In the genomic region with DNA sequence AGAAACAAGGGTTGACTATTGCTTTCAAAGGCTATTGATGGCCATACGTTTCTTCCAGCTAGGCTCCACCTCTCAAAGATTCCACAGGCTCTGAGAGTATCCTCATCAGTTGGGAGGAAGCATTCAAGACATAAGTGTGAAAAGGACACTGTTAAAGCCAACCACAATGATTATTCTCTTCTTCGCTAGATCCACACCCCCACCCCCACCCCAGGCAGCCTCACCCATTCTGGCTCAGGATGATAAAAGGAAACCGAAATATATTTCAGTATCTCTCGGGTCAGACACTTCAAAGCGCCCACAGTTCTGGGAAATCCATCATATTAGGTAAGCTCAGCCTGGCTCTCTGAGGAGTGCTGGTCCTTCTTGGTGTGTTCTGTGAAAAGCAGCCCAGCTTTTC, we compare ENCODE assay signal across 18 mouse cellular contexts. TPM values are rescaled to one million over a fixed set of nuclear protein-coding genes. Genes with fewer than 3 reads are reported as not detected.
A peak's percentile ranks its signal among the peaks of the same experiment; 100 is the strongest.
DNase-seq lines count a peak whose midpoint lies in the region; ATAC-seq and TF ChIP-seq lines count a peak whose summit lies in the region.
"Had no signal": no experiment of that assay in that cellular context is flagged by ENCODE, and none has a peak within 500 bp of the region (broad histone marks: within the 10 kb centered on the region; RNA-seq: fewer than 3 reads in every experiment).

No protein-coding gene starts in this region.

- no peak for DNase-seq in lung, embryonic 14.5 days
- DNase-seq in lung, postnatal 10 days = no peak
- peak; percentile 43 for DNase-seq in yolk sac, embryonic 10.5 days (ENCODE audit: low spot score)
- DNase-seq in left cerebral cortex, postnatal 14 days (ENCODE audit: low spot score in 2 of 2) = no peak
- DNase-seq: adrenal gland, postnatal 25 days; cerebellum, adult 9-11 months; layer of hippocampus, postnatal 36 days had no signal

- 60% methylated on average over 5 of the region's 5 CpGs for WGBS in lung, embryonic 14.5 days
- WGBS in liver, embryonic 16.5 days (ENCODE audit: insufficient replicate concordance) = 8% methylated on average over 5 of the region's 5 CpGs
- 80% methylated on average over 5 of the region's 5 CpGs for WGBS in kidney, embryonic 14.5 days

- H3K9ac ChIP-seq in lung, embryonic 14.5 days = no peak overlapping the region
- H3K9ac ChIP-seq in liver, embryonic 16.5 days (ENCODE audit: low read depth, low read length) = peak overlapping the region; percentile 59
- no peak overlapping the region for H3K9ac ChIP-seq in kidney, embryonic 14.5 days (ENCODE audit: low read depth, low read length)
- H3K9ac ChIP-seq: embryonic facial prominence, embryonic 13.5 days; midbrain, embryonic 13.5 days had no signal

- H3K36me3 ChIP-seq in lung, embryonic 14.5 days (ENCODE audit: insufficient read depth) = no peaks in the 10 kb centered on the region
- peaks cover 44% of the 10 kb centered on the region for H3K36me3 ChIP-seq in erythroblast, embryonic 14.5 days (ENCODE audit: control insufficient read depth)
- H3K36me3 ChIP-seq in liver, embryonic 16.5 days (ENCODE audit: control insufficient read depth, insufficient read depth) = no peaks in the 10 kb centered on the region
- no peaks in the 10 kb centered on the region for H3K36me3 ChIP-seq in kidney, embryonic 14.5 days (ENCODE audit: control insufficient read depth, insufficient read depth, low read length)
- H3K36me3 ChIP-seq: embryonic facial prominence, embryonic 13.5 days; midbrain, embryonic 13.5 days had no signal

- TF ChIP-seq CTCF in lung, embryonic 14.5 days (IDR thresholded peaks at IDR 0.05; ENCODE audit: low read depth) = no peak

- H3K4me1 ChIP-seq in lung, embryonic 14.5 days (ENCODE audit: insufficient read depth) = no peaks in the 10 kb centered on the region
- peaks cover 98% of the 10 kb centered on the region for H3K4me1 ChIP-seq in erythroblast, embryonic 14.5 days (ENCODE audit: control insufficient read depth)
- peaks cover 73% of the 10 kb centered on the region for H3K4me1 ChIP-seq in liver, embryonic 16.5 days (ENCODE audit: control insufficient read depth, low read depth, low read length)
- H3K4me1 ChIP-seq in kidney, embryonic 14.5 days (ENCODE audit: control insufficient read depth, insufficient read depth, low read length) = no peaks in the 10 kb centered on the region
- H3K4me1 ChIP-seq: midbrain, embryonic 13.5 days had no signal

- no peaks in the 10 kb centered on the region for H3K27me3 ChIP-seq in lung, embryonic 14.5 days (ENCODE audit: insufficient read depth, low read length)
- H3K27me3 ChIP-seq in erythroblast, embryonic 14.5 days (ENCODE audit: control insufficient read depth) = no peaks in the 10 kb centered on the region
- H3K27me3 ChIP-seq in liver, embryonic 16.5 days (ENCODE audit: control insufficient read depth, insufficient read depth, low read depth, low read length) = no peaks in the 10 kb centered on the region
- H3K27me3 ChIP-seq in kidney, embryonic 14.5 days (ENCODE audit: control insufficient read depth, insufficient read depth, low read length) = no peaks in the 10 kb centered on the region
- H3K27me3 ChIP-seq: embryonic facial prominence, embryonic 13.5 days; midbrain, embryonic 13.5 days had no signal

- H3K4me2 ChIP-seq in lung, embryonic 14.5 days = no peak overlapping the region
- H3K4me2 ChIP-seq in liver, embryonic 16.5 days (ENCODE audit: low read depth, low read length) = peak overlapping the region; percentile 68
- no peak overlapping the region for H3K4me2 ChIP-seq in kidney, embryonic 14.5 days (replicated peaks; ENCODE audit: low read depth, low read length)
- H3K4me2 ChIP-seq: embryonic facial prominence, embryonic 13.5 days; midbrain, embryonic 13.5 days had no signal

- H3K9me3 ChIP-seq in lung, embryonic 14.5 days (ENCODE audit: low read depth, low read length) = no peaks in the 10 kb centered on the region
- no peaks in the 10 kb centered on the region for H3K9me3 ChIP-seq in erythroblast, embryonic 14.5 days (ENCODE audit: control insufficient read depth, low read length)
- no peaks in the 10 kb centered on the region for H3K9me3 ChIP-seq in liver, embryonic 16.5 days (replicated peaks; ENCODE audit: control insufficient read depth, low read length)
- no peaks in the 10 kb centered on the region for H3K9me3 ChIP-seq in kidney, embryonic 14.5 days (ENCODE audit: control insufficient read depth, low read length)
- H3K9me3 ChIP-seq: embryonic facial prominence, embryonic 13.5 days; midbrain, embryonic 13.5 days had no signal

- ATAC-seq in lung, embryonic 14.5 days (ENCODE audit: insufficient read depth) = 0 out of 2 replicates have a peak, but pooled peaks have one; percentile 35
- ATAC-seq in liver, embryonic 16.5 days (ENCODE audit: low read depth) = peak; percentile 90
- ATAC-seq in kidney, embryonic 14.5 days (ENCODE audit: low FRiP score, low TSS enrichment) = no peak
- ATAC-seq: midbrain, embryonic 13.5 days had no signal

- no peak overlapping the region for H3K4me3 ChIP-seq in lung, embryonic 14.5 days (ENCODE audit: low read depth, low read length)
- H3K4me3 ChIP-seq in erythroblast, embryonic 14.5 days (replicated peaks) = peak overlapping the region; percentile 61
- H3K4me3 ChIP-seq in liver, embryonic 16.5 days (ENCODE audit: low read depth, low read length) = peak overlapping the region; percentile 45
- no peak overlapping the region for H3K4me3 ChIP-seq in kidney, embryonic 14.5 days (ENCODE audit: low read length)
- H3K4me3 ChIP-seq: embryonic facial prominence, embryonic 13.5 days; midbrain, embryonic 13.5 days had no signal

- intact Hi-C loops in left cerebral cortex, postnatal 14 days (cut with DNase I) = loop anchor here (5.0 to 10.0 kb wide), 4 partner anchors 35 to 1050 kb away; no protein-coding TSS in a partner anchor

- H3K27ac ChIP-seq in lung, embryonic 14.5 days (ENCODE audit: low read depth) = peak overlapping the region; percentile 46; the same call in 1 of the 2 replicates
- H3K27ac ChIP-seq in liver, embryonic 16.5 days (ENCODE audit: low read length) = peak overlapping the region; percentile 98
- no peak overlapping the region for H3K27ac ChIP-seq in kidney, embryonic 14.5 days (ENCODE audit: low read depth, low read length)
- H3K27ac ChIP-seq: embryonic facial prominence, embryonic 13.5 days; kidney, postnatal 0 days; midbrain, embryonic 13.5 days had no signal

RNA-seq across cellular contexts. Expression of a gene that starts 8.3 kb away (rescaled TPM):
- 22.7 and 23.7 TPM in 2 replicates for polyA plus RNA-seq in lung, embryonic 14.5 days (2014; fragmentation: Nextera tagmentation; extraction: Ambion mirVana)
- polyA plus RNA-seq in erythroblast, embryonic 14.5 days (2012) = 45.0 and 55.5 TPM in 2 replicates
- 356 and 399 TPM in 2 replicates for polyA plus RNA-seq in liver, embryonic 16.5 days (2015; fragmentation: Nextera tagmentation; extraction: Ambion mirVana)
- total RNA-seq in left cerebral cortex, postnatal 14 days (2021) = 10 to 100 TPM; 33.7 to 35.5 TPM
- polyA plus RNA-seq in kidney, embryonic 14.5 days (2014; fragmentation: Nextera tagmentation; extraction: Ambion mirVana) = 22.3 and 29.6 TPM in 2 replicates

RNA-seq across cellular contexts. Expression of a gene that starts 23.3 kb away (rescaled TPM):
- not detected in 2 replicates for polyA plus RNA-seq in lung, embryonic 14.5 days (2014; fragmentation: Nextera tagmentation; extraction: Ambion mirVana)
- 0.04 TPM in 1 of 2 replicates, not detected in the other for polyA plus RNA-seq in erythroblast, embryonic 14.5 days (2012)
- not detected in 2 replicates for polyA plus RNA-seq in liver, embryonic 16.5 days (2015; fragmentation: Nextera tagmentation; extraction: Ambion mirVana)
- not detected for total RNA-seq in left cerebral cortex, postnatal 14 days (2021)
- 0.17 and 0.39 TPM in 2 replicates for polyA plus RNA-seq in kidney, embryonic 14.5 days (2014; fragmentation: Nextera tagmentation; extraction: Ambion mirVana)
- total RNA-seq: adrenal gland, postnatal 25 days; gastrocnemius, postnatal 4 days; layer of hippocampus, postnatal 36 days had no signal
- polyA plus RNA-seq: embryonic facial prominence, embryonic 13.5 days; hindbrain, embryonic 11.5 days; kidney, postnatal 0 days; lung, embryonic 16.5 days; midbrain, embryonic 13.5 days; stomach, embryonic 16.5 days had no signal

RNA-seq across cellular contexts. Expression of a gene that starts 45.0 kb away (rescaled TPM):
- not detected in 2 replicates for polyA plus RNA-seq in lung, embryonic 14.5 days (2014; fragmentation: Nextera tagmentation; extraction: Ambion mirVana)
- not detected in 2 replicates for polyA plus RNA-seq in erythroblast, embryonic 14.5 days (2012)
- not detected in 2 replicates for polyA plus RNA-seq in liver, embryonic 16.5 days (2015; fragmentation: Nextera tagmentation; extraction: Ambion mirVana)
- not detected for total RNA-seq in left cerebral cortex, postnatal 14 days (2021)
- polyA plus RNA-seq in kidney, embryonic 14.5 days (2014; fragmentation: Nextera tagmentation; extraction: Ambion mirVana) = not detected in 2 replicates
- total RNA-seq: adrenal gland, postnatal 25 days; CH12.LX; gastrocnemius, postnatal 4 days; layer of hippocampus, postnatal 36 days had no signal
- polyA plus RNA-seq: embryonic facial prominence, embryonic 13.5 days; hindbrain, embryonic 11.5 days; kidney, postnatal 0 days; lung, embryonic 16.5 days; midbrain, embryonic 13.5 days; stomach, embryonic 16.5 days had no signal

RNA-seq across cellular contexts. Expression of a gene that starts 57.0 kb away (rescaled TPM):
- 0.11 TPM in 1 of 2 replicates, not detected in the other for polyA plus RNA-seq in lung, embryonic 14.5 days (2014; fragmentation: Nextera tagmentation; extraction: Ambion mirVana)
- not detected in 2 replicates for polyA plus RNA-seq in erythroblast, embryonic 14.5 days (2012)
- polyA plus RNA-seq in liver, embryonic 16.5 days (2015; fragmentation: Nextera tagmentation; extraction: Ambion mirVana) = not detected in 2 replicates
- not detected for total RNA-seq in left cerebral cortex, postnatal 14 days (2021)
- polyA plus RNA-seq in kidney, embryonic 14.5 days (2014; fragmentation: Nextera tagmentation; extraction: Ambion mirVana) = 0.11 TPM in 1 of 2 replicates, not detected in the other
- total RNA-seq: adrenal gland, postnatal 25 days; gastrocnemius, postnatal 4 days; layer of hippocampus, postnatal 36 days had no signal
- polyA plus RNA-seq: hindbrain, embryonic 11.5 days; kidney, postnatal 0 days; midbrain, embryonic 13.5 days; stomach, embryonic 16.5 days had no signal

Comparison
In these comparisons a context has a peak if more than half of its experiments do, and no peak if none do; other contexts are left out.
1. H3K4me3 ChIP-seq: peak in erythroblast, embryonic 14.5 days (single experiment) and liver, embryonic 16.5 days (single experiment); none in lung, embryonic 14.5 days (single experiment) and kidney, embryonic 14.5 days (single experiment).